Mouse (Mus musculus) megakaryocyte, embryonic 14.5 days (primary cell): Measurements from ENCODE around the gene Cisd1.

Source experiments
- FLI1 ChIP-seq: IDR thresholded peaks from 2 replicates; pipeline ENCODE4 v1.6.1; 2012; ENCODE audit warnings: low read length, inconsistent platforms, mixed read lengths
- GATA1 ChIP-seq: IDR thresholded peaks from 3 replicates; pipeline ENCODE4 v1.6.1; 2012; ENCODE audit warnings: mixed read lengths, low read length, inconsistent platforms, borderline replicate concordance

DNA sequence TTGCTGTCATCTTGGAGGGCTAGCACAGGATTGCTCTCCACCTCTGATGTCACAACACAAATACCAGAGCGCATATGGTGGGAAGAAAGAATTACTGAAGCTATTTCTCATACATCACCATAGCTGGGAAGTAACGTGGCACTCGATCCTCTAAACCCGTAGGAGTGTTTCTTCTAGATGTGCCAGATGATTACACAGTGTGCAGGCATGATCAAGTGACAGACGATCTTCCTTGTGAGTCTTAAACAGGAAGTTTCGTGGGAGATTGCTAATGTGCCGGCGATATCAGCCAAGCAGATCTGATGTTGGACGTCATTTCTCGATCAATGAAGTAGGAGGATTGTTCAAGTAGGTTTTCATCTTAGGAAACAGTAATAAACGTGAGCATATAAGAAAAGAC, 29.0 kb upstream of the Cisd1 start:
- TF ChIP-seq GATA1 (no peak), FLI1 (no peak)
